Mouse (Mus musculus): Measurements from ENCODE around the gene Ephx4. TPM values are rescaled to one million over a fixed set of nuclear protein-coding genes. Genes with fewer than 3 reads are reported as not detected.
A peak's percentile ranks its signal among the peaks of the same experiment; 100 is the strongest.

Ephx4 gene
- polyA plus RNA-seq, 1 experiment, result 1.7 TPM

DNA sequence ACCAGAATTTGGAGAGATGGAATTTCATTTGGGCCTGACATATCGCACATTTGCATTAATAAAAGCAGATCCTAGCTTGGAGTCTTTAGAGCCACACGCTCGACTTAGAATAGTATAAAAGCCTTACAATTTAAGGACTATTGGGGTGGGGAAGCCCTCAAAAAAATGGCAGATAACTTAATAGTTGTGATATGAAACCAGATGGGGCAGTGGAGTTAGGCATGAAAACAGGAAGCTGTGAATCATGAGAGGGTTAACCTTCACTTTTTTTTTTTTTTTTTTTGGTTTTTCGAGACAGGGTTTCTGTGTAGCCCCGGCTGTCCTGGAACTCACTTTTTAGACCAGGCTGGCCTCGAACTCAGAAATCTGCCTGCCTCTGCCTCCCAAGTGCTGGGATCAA is 33.6 kb downstream of the Ephx4 start:
- H3K27ac ChIP-seq (ENCODE audit: insufficient read depth, low read length), result no peak overlapping the region
- H3K9ac ChIP-seq (ENCODE audit: low read depth, poor library complexity, severe bottlenecking), result no peak overlapping the region
- H3K4me1 ChIP-seq (ENCODE audit: control insufficient read depth, insufficient read depth, low read length), result no peaks in the 10 kb centered on the region
- TF ChIP-seq POLR2A (IDR thresholded peaks at IDR 0.05; ENCODE audit: insufficient read depth, low read length) (no peak), CTCF (IDR thresholded peaks at IDR 0.05; ENCODE audit: low read depth, low read length) (no peak), EP300 (IDR thresholded peaks at IDR 0.05; ENCODE audit: insufficient read depth, low read depth, low read length) (no peak)
- H3K27me3 ChIP-seq (ENCODE audit: control insufficient read depth, insufficient read depth, low read length, poor library complexity, severe bottlenecking), result no peaks in the 10 kb centered on the region
- H3K9me3 ChIP-seq (replicated peaks; ENCODE audit: control insufficient read depth, insufficient read depth, low read length, poor library complexity, severe bottlenecking), result no peaks in the 10 kb centered on the region
- H3K4me3 ChIP-seq (ENCODE audit: low read depth, low read length), result no peak overlapping the region
- no peaks in the 10 kb centered on the region for H3K36me3 ChIP-seq (ENCODE audit: control insufficient read depth, insufficient read depth, low read length, poor library complexity, severe bottlenecking)

- no peaks in the 10 kb centered on the region for H3K9me3 ChIP-seq (replicated peaks; ENCODE audit: control insufficient read depth, insufficient read depth, low read length, poor library complexity, severe bottlenecking)
- peak overlapping the region; percentile 4; the same call in 1 of the 2 replicates for H3K27ac ChIP-seq (ENCODE audit: insufficient read depth, low read length)
- no peaks in the 10 kb centered on the region for H3K36me3 ChIP-seq (ENCODE audit: control insufficient read depth, insufficient read depth, low read length, poor library complexity, severe bottlenecking)
- H3K27me3 ChIP-seq (ENCODE audit: control insufficient read depth, insufficient read depth, low read length, poor library complexity, severe bottlenecking), result no peaks in the 10 kb centered on the region
- no peak overlapping the region for H3K4me3 ChIP-seq (ENCODE audit: low read depth, low read length)
- H3K9ac ChIP-seq (ENCODE audit: low read depth, poor library complexity, severe bottlenecking), result no peak overlapping the region
- H3K4me1 ChIP-seq (ENCODE audit: control insufficient read depth, insufficient read depth, low read length), result no peaks in the 10 kb centered on the region
- TF ChIP-seq CTCF (IDR thresholded peaks at IDR 0.05; ENCODE audit: low read depth, low read length) (no peak), EP300 (IDR thresholded peaks at IDR 0.05; ENCODE audit: insufficient read depth, low read depth, low read length) (peak; percentile 55; the same call in 1 of the 2 replicates)
Observed at GRCm38 (mm10) chr5:107436587-107437209, 34.2 kb downstream of the Ephx4 start.

DNA sequence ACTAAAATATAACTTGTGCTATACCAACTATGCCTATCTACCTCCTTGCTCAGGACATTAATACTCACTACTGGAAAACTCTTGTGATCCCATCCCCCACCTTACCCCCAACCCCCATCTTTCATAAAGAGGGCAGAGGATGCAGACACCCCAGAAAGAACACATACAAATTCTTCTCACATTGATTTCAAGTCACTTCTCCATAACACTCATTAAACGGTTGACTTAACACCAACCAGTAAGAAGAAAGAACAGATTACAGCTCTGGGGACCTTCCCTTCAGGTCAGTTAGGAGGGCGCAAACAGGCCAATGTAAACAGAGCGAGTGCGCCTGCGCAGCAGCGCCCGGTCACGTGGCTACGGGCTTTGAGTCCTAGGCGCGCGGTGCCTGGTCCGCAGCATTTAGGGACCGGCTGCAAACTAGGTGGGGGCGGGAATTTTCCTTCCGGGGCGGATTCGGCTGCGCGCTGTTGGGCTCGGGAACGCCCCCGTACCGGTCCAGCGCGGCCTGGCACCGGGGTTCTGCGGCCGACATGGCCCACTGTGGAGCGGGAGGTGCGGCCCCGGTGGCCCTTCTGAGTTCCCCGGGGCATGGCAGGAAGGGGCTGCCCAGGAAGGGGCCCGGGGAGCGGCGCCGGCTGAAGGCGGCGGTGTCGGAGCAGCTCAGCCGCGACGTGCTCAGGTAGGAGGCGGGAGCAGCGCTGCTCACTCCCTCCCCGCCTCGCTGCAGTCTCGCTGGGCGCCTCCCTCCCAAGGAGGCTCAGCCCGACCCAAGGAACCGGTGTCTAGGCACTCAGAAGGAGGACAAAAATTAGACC is 35.1 kb downstream of the Ephx4 start, which contains the start of gene Btbd8:
TSS of gene Btbd8 (plus strand) at position 534 of the 818 bp plus-strand sequence.
- peak within 1 kb of the TSS; percentile 97 for H3K4me3 ChIP-seq (ENCODE audit: low read depth, low read length)
- TF ChIP-seq EP300 (IDR thresholded peaks at IDR 0.05; ENCODE audit: insufficient read depth, low read depth, low read length) (peak; percentile 73; the same call in 1 of the 2 replicates), POLR2A (IDR thresholded peaks at IDR 0.05; ENCODE audit: insufficient read depth, low read length) (no peak)
- no peaks in the 10 kb centered on the region for H3K36me3 ChIP-seq (ENCODE audit: control insufficient read depth, insufficient read depth, low read length, poor library complexity, severe bottlenecking)
- no peaks in the 10 kb centered on the region for H3K27me3 ChIP-seq (ENCODE audit: control insufficient read depth, insufficient read depth, low read length, poor library complexity, severe bottlenecking)
- no peaks in the 10 kb centered on the region for H3K4me1 ChIP-seq (ENCODE audit: control insufficient read depth, insufficient read depth, low read length)
- H3K9ac ChIP-seq (ENCODE audit: low read depth, poor library complexity, severe bottlenecking), result peak within 1 kb of the TSS; percentile 84
- H3K9me3 ChIP-seq (replicated peaks; ENCODE audit: control insufficient read depth, insufficient read depth, low read length, poor library complexity, severe bottlenecking), result no peaks in the 10 kb centered on the region
- peak within 1 kb of the TSS; percentile 4; the same call in 1 of the 2 replicates for H3K27ac ChIP-seq (ENCODE audit: insufficient read depth, low read length)

- Histone ChIP-seq H3K27ac (ENCODE audit: insufficient read depth, low read length) (no peak overlapping the region), H3K9me3 (replicated peaks; ENCODE audit: control insufficient read depth, insufficient read depth, low read length, poor library complexity, severe bottlenecking) (no peaks in the 10 kb centered on the region), H3K9ac (ENCODE audit: low read depth, poor library complexity, severe bottlenecking) (peak overlapping the region; percentile 84), H3K36me3 (ENCODE audit: control insufficient read depth, insufficient read depth, low read length, poor library complexity, severe bottlenecking) (no peaks in the 10 kb centered on the region), H3K27me3 (ENCODE audit: control insufficient read depth, insufficient read depth, low read length, poor library complexity, severe bottlenecking) (no peaks in the 10 kb centered on the region), H3K4me3 (ENCODE audit: low read depth, low read length) (peak overlapping the region; percentile 97), H3K4me1 (ENCODE audit: control insufficient read depth, insufficient read depth, low read length) (no peaks in the 10 kb centered on the region)
- TF ChIP-seq EP300 (IDR thresholded peaks at IDR 0.05; ENCODE audit: insufficient read depth, low read depth, low read length), result no peak
- no peak for TF ChIP-seq CTCF (IDR thresholded peaks at IDR 0.05; ENCODE audit: low read depth, low read length)
- no peak for TF ChIP-seq POLR2A (IDR thresholded peaks at IDR 0.05; ENCODE audit: insufficient read depth, low read length)
Observed at GRCm38 (mm10) chr5:107438353-107438752, 35.8 kb downstream of the Ephx4 start.

GRCm38 (mm10) chr5:107441881-107442280 is 39.3 kb downstream of the Ephx4 start:
- no peaks in the 10 kb centered on the region for H3K9me3 ChIP-seq (replicated peaks; ENCODE audit: control insufficient read depth, insufficient read depth, low read length, poor library complexity, severe bottlenecking)
- H3K9ac ChIP-seq (ENCODE audit: low read depth, poor library complexity, severe bottlenecking), result no peak overlapping the region
- H3K4me1 ChIP-seq (ENCODE audit: control insufficient read depth, insufficient read depth, low read length), result no peaks in the 10 kb centered on the region
- TF ChIP-seq EP300 (IDR thresholded peaks at IDR 0.05; ENCODE audit: insufficient read depth, low read depth, low read length), result no peak
- no peak for TF ChIP-seq POLR2A (IDR thresholded peaks at IDR 0.05; ENCODE audit: insufficient read depth, low read length)
- no peak for TF ChIP-seq CTCF (IDR thresholded peaks at IDR 0.05; ENCODE audit: low read depth, low read length)
- H3K36me3 ChIP-seq (ENCODE audit: control insufficient read depth, insufficient read depth, low read length, poor library complexity, severe bottlenecking), result no peaks in the 10 kb centered on the region
- no peaks in the 10 kb centered on the region for H3K27me3 ChIP-seq (ENCODE audit: control insufficient read depth, insufficient read depth, low read length, poor library complexity, severe bottlenecking)
- no peak overlapping the region for H3K4me3 ChIP-seq (ENCODE audit: low read depth, low read length)
- no peak overlapping the region for H3K27ac ChIP-seq (ENCODE audit: insufficient read depth, low read length)

DNA sequence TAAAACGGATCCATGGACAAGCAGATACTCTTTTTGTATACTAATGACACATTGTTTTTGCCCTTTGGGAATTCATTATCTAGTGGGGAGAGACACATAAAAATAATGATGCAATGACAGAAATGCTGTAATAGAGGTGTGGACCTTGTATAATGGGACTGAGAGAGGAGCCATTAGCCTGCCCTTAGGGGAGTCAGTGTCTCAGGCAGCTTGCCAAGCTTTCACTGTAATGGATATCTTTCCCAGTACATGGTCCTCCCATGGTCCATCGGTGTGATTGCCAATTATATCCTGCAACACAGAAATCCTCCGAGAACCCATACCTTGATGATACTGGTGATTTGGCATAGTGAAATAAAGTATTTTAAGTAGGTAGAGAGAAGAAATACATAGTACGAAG is 41.7 kb downstream of the Ephx4 start:
- Histone ChIP-seq H3K27ac (ENCODE audit: insufficient read depth, low read length) (no peak overlapping the region), H3K27me3 (ENCODE audit: control insufficient read depth, insufficient read depth, low read length, poor library complexity, severe bottlenecking) (no peaks in the 10 kb centered on the region), H3K9me3 (replicated peaks; ENCODE audit: control insufficient read depth, insufficient read depth, low read length, poor library complexity, severe bottlenecking) (no peaks in the 10 kb centered on the region), H3K4me1 (ENCODE audit: control insufficient read depth, insufficient read depth, low read length) (no peaks in the 10 kb centered on the region), H3K4me3 (ENCODE audit: low read depth, low read length) (no peak overlapping the region), H3K9ac (ENCODE audit: low read depth, poor library complexity, severe bottlenecking) (no peak overlapping the region), H3K36me3 (ENCODE audit: control insufficient read depth, insufficient read depth, low read length, poor library complexity, severe bottlenecking) (no peaks in the 10 kb centered on the region)
- no peak for TF ChIP-seq POLR2A (IDR thresholded peaks at IDR 0.05; ENCODE audit: insufficient read depth, low read length)
- TF ChIP-seq CTCF (IDR thresholded peaks at IDR 0.05; ENCODE audit: low read depth, low read length), result no peak
- TF ChIP-seq EP300 (IDR thresholded peaks at IDR 0.05; ENCODE audit: insufficient read depth, low read depth, low read length), result no peak
